Mouse (Mus musculus): ENCODE measurements around the gene Foxn3. TPM values are rescaled to one million over a fixed set of nuclear protein-coding genes. Genes with fewer than 3 reads are reported as not detected.

Gene Foxn3
- total and polyA plus RNA-seq, 2 experiments: 21.1 to 27.3 TPM

GRCm38 (mm10) chr12:99213218-99213617 is 350.2 kb downstream of the Foxn3 start:
- Histone ChIP-seq H3K9ac (ENCODE audit: low read depth, low read length) (no peak overlapping the region), H3K36me3 (ENCODE audit: control insufficient read depth, insufficient read depth, low read length) (no peaks in the 10 kb centered on the region), H3K4me1 (ENCODE audit: control insufficient read depth, insufficient read depth, low read length) (peaks cover 7% of the 10 kb centered on the region; the same call in 1 of the 2 replicates), H3K79me2 (ENCODE audit: control insufficient read depth, insufficient read depth, low read length) (0 out of 2 replicates have a peak, but pooled peaks cover 4% of the 10 kb centered on the region), H3K27me3 (ENCODE audit: control insufficient read depth, insufficient read depth, low read length) (no peaks in the 10 kb centered on the region), H3K27ac (replicated peaks; ENCODE audit: insufficient read depth, low read depth, low read length) (no peak overlapping the region), H3K4me3 (ENCODE audit: insufficient read depth, low read depth, low read length) (no peak overlapping the region)
- TF ChIP-seq CTCF (IDR thresholded peaks at IDR 0.05; ENCODE audit: low read depth, low read length): no peak
- TF ChIP-seq POLR2A (IDR thresholded peaks at IDR 0.05; ENCODE audit: extremely low read depth, insufficient read depth, low read length): no peak
- DNase-seq (ENCODE audit: extremely low read depth, low read depth, low spot score): no peak
- 94% methylated on average over 12 of the region's 12 CpGs for WGBS

DNA sequence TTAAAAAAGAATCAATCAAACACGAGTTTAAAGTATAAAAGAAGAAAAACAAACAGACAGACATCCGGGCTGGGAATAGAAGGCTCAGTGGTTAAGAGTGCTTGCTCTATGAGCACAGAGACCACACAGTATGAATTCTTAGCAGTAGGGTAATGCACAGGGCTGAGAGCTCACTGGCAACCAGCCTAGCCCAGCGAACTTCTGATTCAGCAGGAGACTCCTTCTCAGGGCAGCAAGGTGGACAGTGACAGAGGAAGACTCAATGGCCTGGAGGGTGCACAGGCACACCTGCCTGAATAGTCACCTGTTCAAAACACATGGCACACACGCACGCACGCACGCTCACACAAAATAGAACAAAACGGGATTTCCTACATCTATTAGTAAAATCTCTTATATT is 353.6 kb downstream of the Foxn3 start:
- Histone ChIP-seq H3K27me3 (ENCODE audit: control insufficient read depth, insufficient read depth, low read length) (no peaks in the 10 kb centered on the region), H3K27ac (replicated peaks; ENCODE audit: insufficient read depth, low read depth, low read length) (no peak overlapping the region), H3K36me3 (ENCODE audit: control insufficient read depth, insufficient read depth, low read length) (no peaks in the 10 kb centered on the region), H3K9ac (ENCODE audit: low read depth, low read length) (no peak overlapping the region), H3K4me3 (ENCODE audit: insufficient read depth, low read depth, low read length) (no peak overlapping the region), H3K79me2 (ENCODE audit: control insufficient read depth, insufficient read depth, low read length) (peaks cover 3% of the 10 kb centered on the region; the same call in 1 of the 2 replicates), H3K4me1 (ENCODE audit: control insufficient read depth, insufficient read depth, low read length) (peaks cover 19% of the 10 kb centered on the region; the same call in 1 of the 2 replicates)
- TF ChIP-seq CTCF (IDR thresholded peaks at IDR 0.05; ENCODE audit: low read depth, low read length) (no peak), POLR2A (IDR thresholded peaks at IDR 0.05; ENCODE audit: extremely low read depth, insufficient read depth, low read length) (no peak)
- WGBS: 80% methylated on average over 8 of the region's 8 CpGs
- DNase-seq (ENCODE audit: extremely low read depth, low read depth, low spot score): no peak

- peak; percentile 90 for DNase-seq (ENCODE audit: extremely low read depth, low read depth, low spot score)
- no peaks in the 10 kb centered on the region for H3K27me3 ChIP-seq (ENCODE audit: control insufficient read depth, insufficient read depth, low read length)
- H3K27ac ChIP-seq (replicated peaks; ENCODE audit: insufficient read depth, low read depth, low read length): no peak overlapping the region
- no peaks in the 10 kb centered on the region; the same call in 1 of the 2 replicates for H3K36me3 ChIP-seq (ENCODE audit: control insufficient read depth, insufficient read depth, low read length)
- H3K4me3 ChIP-seq (ENCODE audit: insufficient read depth, low read depth, low read length): no peak overlapping the region
- TF ChIP-seq POLR2A (IDR thresholded peaks at IDR 0.05; ENCODE audit: extremely low read depth, insufficient read depth, low read length): no peak
- TF ChIP-seq CTCF (IDR thresholded peaks at IDR 0.05; ENCODE audit: low read depth, low read length): no peak
- 26% methylated on average over 9 of the region's 9 CpGs for WGBS
- H3K4me1 ChIP-seq (ENCODE audit: control insufficient read depth, insufficient read depth, low read length): peaks cover 19% of the 10 kb centered on the region; the same call in 1 of the 2 replicates
- peaks cover 3% of the 10 kb centered on the region; the same call in 1 of the 2 replicates for H3K79me2 ChIP-seq (ENCODE audit: control insufficient read depth, insufficient read depth, low read length)
- no peak overlapping the region for H3K9ac ChIP-seq (ENCODE audit: low read depth, low read length)
Observed at GRCm38 (mm10) chr12:99208251-99208650, 355.1 kb downstream of the Foxn3 start.

GRCm38 (mm10) chr12:99207014-99207612 is 356.3 kb downstream of the Foxn3 start:
- Histone ChIP-seq H3K79me2 (ENCODE audit: control insufficient read depth, insufficient read depth, low read length) (peaks cover 3% of the 10 kb centered on the region; the same call in 1 of the 2 replicates), H3K27ac (replicated peaks; ENCODE audit: insufficient read depth, low read depth, low read length) (no peak overlapping the region), H3K4me1 (ENCODE audit: control insufficient read depth, insufficient read depth, low read length) (peaks cover 19% of the 10 kb centered on the region; the same call in 1 of the 2 replicates), H3K27me3 (ENCODE audit: control insufficient read depth, insufficient read depth, low read length) (no peaks in the 10 kb centered on the region), H3K36me3 (ENCODE audit: control insufficient read depth, insufficient read depth, low read length) (no peaks in the 10 kb centered on the region; the same call in 1 of the 2 replicates), H3K9ac (ENCODE audit: low read depth, low read length) (no peak overlapping the region), H3K4me3 (ENCODE audit: insufficient read depth, low read depth, low read length) (no peak overlapping the region)
- WGBS: 28% methylated on average over 15 of the region's 15 CpGs
- peak; percentile 81 for DNase-seq (ENCODE audit: extremely low read depth, low read depth, low spot score)
- TF ChIP-seq CTCF (IDR thresholded peaks at IDR 0.05; ENCODE audit: low read depth, low read length) (peak; percentile 34), POLR2A (IDR thresholded peaks at IDR 0.05; ENCODE audit: extremely low read depth, insufficient read depth, low read length) (no peak)

DNA sequence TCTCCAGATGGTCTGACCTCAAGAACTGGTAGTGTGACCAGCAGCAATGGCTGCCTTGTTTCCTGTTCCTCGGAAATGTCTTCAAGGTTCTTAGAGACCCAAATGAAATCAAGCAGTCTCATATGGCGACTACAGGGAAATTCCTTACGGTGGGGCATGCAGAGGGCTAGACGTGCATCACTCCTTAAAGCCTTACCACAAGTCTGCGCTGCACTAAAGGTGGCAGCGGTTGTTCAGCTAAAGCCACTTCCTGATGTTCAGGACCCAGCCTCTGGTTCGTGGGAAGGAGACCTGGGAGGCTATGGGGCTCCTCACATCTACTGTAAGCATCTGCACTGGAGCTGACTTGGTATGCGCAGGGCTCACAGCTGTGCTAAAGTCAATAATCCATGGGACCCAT is 357.6 kb downstream of the Foxn3 start:
- Histone ChIP-seq H3K9ac (ENCODE audit: low read depth, low read length) (no peak overlapping the region), H3K4me1 (ENCODE audit: control insufficient read depth, insufficient read depth, low read length) (peaks cover 20% of the 10 kb centered on the region; the same call in 1 of the 2 replicates), H3K4me3 (ENCODE audit: insufficient read depth, low read depth, low read length) (no peak overlapping the region), H3K27me3 (ENCODE audit: control insufficient read depth, insufficient read depth, low read length) (no peaks in the 10 kb centered on the region), H3K79me2 (ENCODE audit: control insufficient read depth, insufficient read depth, low read length) (peaks cover 7% of the 10 kb centered on the region; the same call in 1 of the 2 replicates), H3K27ac (replicated peaks; ENCODE audit: insufficient read depth, low read depth, low read length) (no peak overlapping the region), H3K36me3 (ENCODE audit: control insufficient read depth, insufficient read depth, low read length) (no peaks in the 10 kb centered on the region; the same call in 1 of the 2 replicates)
- TF ChIP-seq CTCF (IDR thresholded peaks at IDR 0.05; ENCODE audit: low read depth, low read length) (no peak), POLR2A (IDR thresholded peaks at IDR 0.05; ENCODE audit: extremely low read depth, insufficient read depth, low read length) (no peak)
- WGBS: 97% methylated on average over 8 of the region's 8 CpGs
- no peak for DNase-seq (ENCODE audit: extremely low read depth, low read depth, low spot score)

GRCm38 (mm10) chr12:99199124-99199483 is 364.3 kb downstream of the Foxn3 start:
- H3K4me3 ChIP-seq (ENCODE audit: insufficient read depth, low read depth, low read length): no peak overlapping the region
- 0 out of 2 replicates have a peak, but pooled peaks cover 2% of the 10 kb centered on the region for H3K36me3 ChIP-seq (ENCODE audit: control insufficient read depth, insufficient read depth, low read length)
- no peak overlapping the region for H3K9ac ChIP-seq (ENCODE audit: low read depth, low read length)
- H3K27me3 ChIP-seq (ENCODE audit: control insufficient read depth, insufficient read depth, low read length): no peaks in the 10 kb centered on the region
- no peak overlapping the region for H3K27ac ChIP-seq (replicated peaks; ENCODE audit: insufficient read depth, low read depth, low read length)
- H3K4me1 ChIP-seq (ENCODE audit: control insufficient read depth, insufficient read depth, low read length): 0 out of 2 replicates have a peak, but pooled peaks cover 2% of the 10 kb centered on the region
- DNase-seq (ENCODE audit: extremely low read depth, low read depth, low spot score): no peak
- WGBS: 79% methylated on average over 5 of the region's 5 CpGs
- 0 out of 2 replicates have a peak, but pooled peaks cover 3% of the 10 kb centered on the region for H3K79me2 ChIP-seq (ENCODE audit: control insufficient read depth, insufficient read depth, low read length)
- TF ChIP-seq CTCF (IDR thresholded peaks at IDR 0.05; ENCODE audit: low read depth, low read length) (0 out of 2 replicates have a peak, but pooled peaks have one; percentile 15), POLR2A (IDR thresholded peaks at IDR 0.05; ENCODE audit: extremely low read depth, insufficient read depth, low read length) (no peak)

Measured in liver, adult 2 months (tissue).